Mouse (Mus musculus) 3T3-L1 (cell line): ENCODE measurements around the gene Olfml1.

Experiments
- DNase-seq: peaks from one replicate; pipeline ENCODE4 v3.0.0-alpha.2; 2015; ENCODE audit warnings: low read depth, low spot score

The Olfml1 gene

DNA sequence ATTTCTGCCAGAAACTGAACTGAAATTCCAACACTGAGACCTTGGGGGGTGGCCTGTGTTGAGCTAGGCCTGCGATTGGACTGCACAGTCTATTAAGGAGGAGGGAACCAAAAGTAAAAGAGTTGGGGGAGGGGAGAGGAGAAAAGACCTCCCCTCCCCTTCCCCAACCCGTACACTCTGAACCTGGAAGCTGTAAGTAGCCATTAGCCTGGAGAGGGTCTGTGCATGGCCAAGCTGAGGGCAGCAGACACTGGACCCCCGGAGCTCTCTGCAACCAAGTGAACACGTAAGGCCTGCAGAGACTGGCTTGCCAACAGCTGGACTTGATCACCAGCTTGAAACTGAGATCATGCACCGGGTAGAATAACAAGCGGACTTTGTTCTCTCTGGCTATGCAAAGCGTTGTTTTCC, at the start of gene Olfml1:
Gene Olfml1, plus strand, starts transcription at position 186 of the 411 bp plus-strand sequence.
- no peak for DNase-seq

DNA sequence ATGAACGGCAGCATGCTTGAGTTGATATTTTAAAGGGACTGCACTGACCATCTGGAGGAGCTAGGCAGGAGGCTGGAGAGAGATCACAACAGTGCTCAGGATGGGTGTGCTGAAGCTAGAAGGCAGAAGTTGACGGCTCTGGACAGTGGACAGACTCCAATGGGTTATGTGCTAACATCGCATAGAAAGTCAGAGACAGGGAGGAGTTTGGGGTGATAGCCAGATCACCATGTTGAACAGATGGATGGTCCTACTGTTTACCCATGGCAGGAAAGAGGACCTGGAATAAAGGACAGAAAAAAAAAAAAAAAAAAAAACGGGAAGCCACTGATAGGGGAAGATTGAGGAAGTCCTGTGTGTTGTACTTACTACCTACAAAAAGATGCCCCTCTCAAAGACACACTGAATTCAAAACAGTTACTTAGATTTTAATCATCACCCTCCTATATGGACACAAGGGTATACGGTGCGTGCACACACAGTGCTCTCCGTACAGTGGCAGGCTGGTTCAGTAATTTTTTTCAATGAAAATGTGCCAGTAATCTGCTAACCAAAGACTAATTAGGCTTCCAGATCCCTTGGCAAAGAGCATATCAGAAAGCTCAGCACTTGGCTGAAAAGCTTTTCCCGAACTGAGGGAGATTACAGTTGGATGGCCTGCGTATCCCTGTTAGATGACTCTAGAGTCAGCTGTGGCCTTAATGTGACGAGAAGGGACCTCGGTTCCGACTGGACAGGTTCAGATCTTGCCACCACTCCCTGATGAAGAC, 47.8 kb upstream of the Olfml1 start:
- no peak for DNase-seq

DNA sequence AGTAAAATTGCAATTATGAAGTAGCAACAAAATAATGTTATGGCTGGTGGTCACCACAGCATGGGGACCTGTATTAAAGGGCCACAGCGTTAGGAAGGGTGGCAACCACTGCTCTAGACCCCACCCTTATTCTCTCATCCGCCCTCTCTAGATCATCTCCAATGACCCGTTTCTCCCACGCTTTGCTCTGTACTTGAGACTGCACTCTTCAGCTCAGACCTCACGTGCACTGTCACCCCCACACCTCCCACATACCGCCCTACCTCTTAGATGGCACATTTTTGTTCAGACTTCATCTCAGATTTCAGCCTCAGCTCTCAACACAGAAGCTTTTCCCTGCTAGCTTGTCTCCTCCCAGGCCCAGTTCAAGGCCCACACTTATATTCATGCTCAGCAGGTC, 45.8 kb upstream of the Olfml1 start:
- no peak for DNase-seq

DNA sequence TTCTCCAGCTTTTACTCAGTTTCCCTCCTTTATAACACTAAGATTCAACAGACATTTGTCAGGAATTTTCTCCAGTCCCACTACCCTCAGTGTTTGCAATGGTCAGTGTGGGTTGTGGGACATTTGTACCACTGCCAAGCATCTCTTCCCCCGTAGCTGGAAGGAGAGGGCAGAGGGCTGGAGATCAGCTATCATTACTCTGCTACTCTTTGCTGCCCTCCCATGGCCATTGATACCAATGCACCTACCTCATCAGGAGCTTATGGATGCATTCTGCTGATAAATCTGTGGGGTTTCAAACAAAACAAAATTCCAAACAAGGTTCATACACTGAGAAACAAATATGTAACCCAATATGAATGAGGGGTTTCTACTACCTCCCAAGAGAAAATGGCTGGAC, 40.9 kb upstream of the Olfml1 start:
- peak; percentile 11 for DNase-seq

DNA sequence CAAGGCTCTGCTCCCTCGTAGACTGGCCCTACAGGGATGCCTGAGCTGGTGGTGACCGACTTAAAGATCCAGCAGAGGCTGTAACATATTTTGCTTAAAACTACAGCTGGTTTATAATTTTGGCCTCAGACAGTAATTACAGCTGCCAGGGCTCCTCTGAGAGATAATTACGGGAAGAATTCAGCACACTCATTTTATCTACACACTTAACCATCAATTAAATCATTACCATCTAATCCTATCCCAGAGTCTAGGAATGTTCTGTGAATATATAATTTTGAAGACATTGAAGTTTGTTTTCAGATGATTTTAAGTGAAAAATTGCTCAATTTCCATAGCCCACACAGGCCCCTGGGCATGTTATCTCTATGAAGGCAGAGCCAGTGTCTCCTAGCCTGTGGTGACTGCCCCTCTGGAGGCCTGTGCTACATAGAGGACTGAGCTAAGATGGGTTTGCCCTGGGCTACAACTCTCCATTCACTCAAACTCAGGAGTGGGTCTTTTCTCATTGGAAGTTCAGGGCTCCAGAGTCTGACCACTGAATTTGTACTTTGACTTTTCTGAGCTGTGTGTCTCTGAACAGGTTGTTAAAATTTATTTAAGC, 39.0 kb upstream of the Olfml1 start:
- no peak for DNase-seq

DNA sequence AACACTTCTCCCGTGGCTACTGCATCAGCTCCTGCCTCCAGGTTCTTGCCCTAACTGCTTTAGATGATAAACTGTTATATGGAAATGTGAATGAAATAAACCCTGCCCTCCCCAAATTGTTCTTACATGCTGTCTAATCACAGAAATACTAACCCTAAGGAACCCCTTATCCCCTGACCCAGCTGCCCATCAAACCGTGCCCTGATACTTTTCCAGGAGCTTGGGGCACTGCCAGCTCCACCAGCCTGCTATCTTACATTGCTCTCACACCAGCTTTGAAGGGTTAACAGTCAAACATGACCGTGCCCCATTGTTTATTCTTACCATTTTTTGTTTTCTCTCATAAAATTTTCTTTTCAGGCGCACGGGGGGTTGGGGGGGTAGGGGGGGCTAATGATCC, 37.9 kb upstream of the Olfml1 start:
- DNase-seq = no peak

DNA sequence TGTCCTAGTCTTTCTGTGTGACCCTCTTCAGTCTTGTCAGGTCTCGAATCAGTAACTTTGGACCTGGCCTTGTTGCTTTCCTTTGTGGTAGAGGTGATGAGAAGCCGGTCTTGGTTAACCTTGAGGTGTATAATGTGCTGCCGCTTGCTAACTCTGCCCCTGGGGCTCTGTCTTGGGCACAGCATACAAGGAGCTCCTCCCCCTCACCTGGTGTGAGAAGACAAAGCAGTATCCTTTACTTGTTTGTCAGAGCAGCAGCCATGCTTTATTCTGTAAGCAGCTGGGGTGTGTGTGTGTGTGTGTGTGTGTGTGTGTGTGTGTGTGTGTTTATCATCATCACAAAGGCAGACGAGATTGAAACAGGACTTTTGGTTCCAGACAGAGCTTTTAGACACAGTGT, 31.9 kb upstream of the Olfml1 start:
- no peak for DNase-seq

DNA sequence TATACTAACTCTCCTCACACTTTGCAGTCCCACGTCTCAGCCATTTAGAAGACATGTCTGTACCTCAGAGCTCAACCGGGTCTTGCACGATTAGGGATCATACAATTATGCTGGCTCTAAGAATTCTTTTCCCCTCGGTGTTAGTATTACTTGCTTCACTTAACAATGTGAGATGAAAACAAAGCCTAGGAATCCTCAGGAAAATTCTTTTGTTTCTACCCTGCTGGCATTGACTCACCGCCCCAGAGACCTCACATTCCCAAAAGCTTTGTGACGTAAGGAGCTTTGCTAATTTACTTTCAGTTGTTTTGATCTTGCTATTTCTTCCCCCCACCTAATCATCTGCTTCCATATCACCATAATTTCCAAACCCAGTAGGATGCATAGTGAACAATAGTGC, 30.7 kb upstream of the Olfml1 start:
- DNase-seq = no peak

DNA sequence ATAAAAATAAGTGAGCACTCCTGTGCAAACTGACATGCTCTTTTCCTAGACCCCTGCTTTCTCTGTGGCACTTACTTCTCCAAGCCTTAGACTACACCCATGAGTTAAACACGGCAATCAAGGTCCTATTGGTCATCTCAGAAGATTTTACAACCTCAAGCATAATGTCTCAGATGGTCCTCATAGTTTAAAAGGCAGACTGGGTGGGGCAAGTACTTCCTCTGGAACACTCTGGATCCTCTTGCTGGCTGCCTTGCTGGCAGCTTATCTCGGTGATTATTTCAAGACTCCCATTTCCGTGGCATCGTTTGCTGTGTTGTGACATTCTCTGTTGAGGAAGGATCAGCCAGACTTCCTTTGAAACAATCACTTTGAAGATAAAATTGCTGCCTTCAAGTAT, 27.2 kb upstream of the Olfml1 start:
- DNase-seq = no peak

DNA sequence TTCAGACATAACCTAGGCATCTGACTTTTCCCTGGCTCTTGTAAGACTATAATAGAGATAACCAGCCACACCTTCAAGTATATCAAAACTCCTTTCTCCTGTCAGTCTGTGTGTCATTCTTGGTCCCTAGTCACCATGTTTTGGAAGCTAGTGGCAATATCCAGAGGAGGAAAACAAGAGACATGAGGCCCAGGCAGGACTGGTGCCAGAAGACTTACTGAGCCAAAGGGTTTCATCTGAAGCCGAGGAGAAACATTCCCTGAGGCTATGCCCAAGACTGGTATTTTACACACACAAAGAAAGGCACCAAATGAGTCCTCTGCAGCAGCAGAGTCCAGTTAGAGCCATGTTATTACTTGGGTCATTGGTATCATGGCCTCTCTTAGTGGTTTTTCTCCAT, 22.2 kb upstream of the Olfml1 start:
- no peak for DNase-seq

DNA sequence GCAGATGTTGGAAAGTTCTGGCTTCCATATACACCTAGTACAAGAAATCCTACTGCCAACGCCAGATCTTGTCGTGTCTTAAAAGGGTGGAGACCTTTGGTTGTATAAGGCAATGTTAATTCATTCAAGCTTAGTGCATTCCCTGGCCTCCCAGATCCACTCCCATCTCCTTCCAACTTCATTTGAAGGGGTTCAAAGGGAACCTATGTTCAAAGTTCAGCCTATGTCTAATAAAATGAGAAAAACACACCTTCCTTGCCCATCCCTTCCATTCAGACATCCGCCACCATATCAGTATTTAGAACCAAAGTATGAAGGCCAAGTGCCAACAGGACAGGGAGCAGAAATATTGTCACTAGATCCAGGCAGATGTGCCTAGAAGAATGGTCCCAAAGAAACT, 19.4 kb upstream of the Olfml1 start:
- no peak for DNase-seq

DNA sequence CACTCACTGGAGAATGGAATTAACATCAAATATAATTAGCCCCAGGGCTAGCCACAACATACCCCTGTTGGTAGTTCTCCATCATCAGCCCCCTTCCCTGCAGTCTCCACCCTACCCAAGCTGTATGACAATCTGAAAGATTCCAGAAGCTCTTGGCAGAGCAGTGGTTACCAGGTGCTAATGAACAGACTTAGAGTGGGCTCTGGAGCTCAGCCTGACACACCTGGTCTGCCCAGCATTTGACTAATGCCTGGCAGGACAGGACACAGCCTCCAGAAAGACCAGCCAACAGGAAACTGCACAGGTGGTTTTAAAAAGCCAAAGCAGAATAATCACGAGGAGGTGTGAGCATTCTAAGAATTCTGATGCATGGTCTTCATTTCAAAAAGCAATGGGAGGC, 13.8 kb upstream of the Olfml1 start:
- no peak for DNase-seq

DNA sequence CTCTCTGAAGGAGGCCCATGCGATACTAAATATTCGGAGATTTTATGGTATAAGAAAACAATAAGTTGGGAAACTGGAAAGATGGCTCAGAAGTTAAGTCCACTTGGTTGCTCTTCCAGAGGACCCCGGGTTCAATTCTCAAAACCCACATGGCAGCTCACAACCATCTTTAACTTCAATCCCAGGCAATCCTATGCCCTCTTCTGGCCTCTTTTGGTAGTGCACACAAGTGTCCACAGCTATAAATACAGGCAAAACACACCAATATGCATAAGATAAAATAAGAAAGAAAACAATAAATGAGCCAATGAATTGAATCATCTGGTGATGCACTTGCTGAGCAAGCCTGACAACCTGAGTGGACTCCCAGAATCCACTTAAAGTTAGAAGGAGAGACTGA, 11.3 kb upstream of the Olfml1 start:
- DNase-seq = peak; percentile 4

DNA sequence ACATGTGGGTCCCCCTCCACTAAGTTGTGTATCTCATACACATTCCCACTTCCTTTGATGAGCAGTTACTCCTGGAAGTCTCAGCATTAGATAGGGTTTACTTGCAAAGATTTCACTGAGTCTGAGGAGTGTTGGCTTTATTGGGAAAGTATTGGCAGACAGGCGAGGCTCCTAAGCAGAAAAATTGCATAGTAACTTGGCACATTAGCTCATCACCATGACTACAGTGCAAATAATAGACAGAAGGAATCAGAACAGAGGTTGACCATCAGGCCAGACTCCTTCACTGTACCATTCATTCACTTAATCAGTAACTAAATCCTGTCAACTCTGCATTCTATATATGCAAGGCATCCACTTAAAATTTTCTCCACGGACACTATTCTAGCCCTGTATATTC, 6.6 kb upstream of the Olfml1 start:
- no peak for DNase-seq

DNA sequence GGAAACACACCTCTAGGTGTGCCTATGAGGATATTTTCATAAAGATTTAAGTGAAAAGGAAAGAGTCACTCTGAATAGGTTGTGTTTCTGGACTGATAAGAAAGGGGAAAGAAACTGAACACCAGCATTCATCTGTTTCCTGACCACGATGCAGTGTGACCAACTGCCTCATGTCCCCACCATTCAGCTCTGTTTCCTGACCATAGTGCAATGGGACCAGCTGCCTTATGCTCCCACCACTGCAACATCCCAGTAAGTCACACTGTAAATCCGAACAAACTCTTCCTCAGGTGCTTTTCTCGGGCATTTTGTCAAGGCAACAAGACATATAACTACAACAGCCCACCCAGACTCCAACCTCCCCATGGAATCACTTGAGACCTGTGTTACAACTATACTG, 5.7 kb upstream of the Olfml1 start:
- no peak for DNase-seq

DNA sequence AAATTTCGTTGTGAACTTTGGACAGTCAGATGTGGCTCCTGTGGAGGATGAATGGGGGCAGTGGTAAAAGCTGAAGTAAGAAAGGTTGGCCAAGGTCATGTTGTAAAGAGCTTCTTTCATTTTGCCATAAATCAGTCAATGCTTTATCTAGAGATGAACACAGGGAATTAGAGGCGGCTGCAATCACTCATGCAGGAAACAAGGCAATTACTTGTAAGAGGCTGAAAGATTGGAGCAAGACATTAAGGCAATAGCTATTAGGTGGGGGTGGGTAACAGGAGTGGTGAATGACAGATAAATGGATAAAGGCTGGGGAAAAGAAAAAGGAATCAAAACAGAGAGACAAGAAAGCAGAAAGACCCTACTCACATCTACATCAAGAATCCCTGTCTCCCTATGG, 3.5 kb upstream of the Olfml1 start:
- no peak for DNase-seq

DNA sequence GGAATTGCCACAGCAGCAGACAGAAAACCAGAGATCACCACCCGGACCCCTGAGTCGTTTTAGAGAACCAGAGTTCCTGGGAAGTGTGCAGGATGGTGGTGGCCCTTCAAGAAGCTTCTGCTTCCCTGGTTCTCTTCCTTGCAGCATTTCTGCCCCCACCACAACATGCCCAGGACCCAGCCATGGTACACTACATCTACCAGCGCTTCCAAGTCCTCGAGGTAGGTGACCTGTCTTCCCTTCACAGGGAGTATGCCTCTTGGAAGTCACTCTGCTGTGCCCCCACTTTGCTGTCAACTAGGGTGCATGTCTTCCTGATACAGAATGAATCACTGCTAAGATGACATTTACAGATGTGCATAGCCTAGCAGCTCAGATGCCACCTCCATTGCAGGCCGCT, 428 bp downstream of the Olfml1 start:
- DNase-seq = no peak

DNA sequence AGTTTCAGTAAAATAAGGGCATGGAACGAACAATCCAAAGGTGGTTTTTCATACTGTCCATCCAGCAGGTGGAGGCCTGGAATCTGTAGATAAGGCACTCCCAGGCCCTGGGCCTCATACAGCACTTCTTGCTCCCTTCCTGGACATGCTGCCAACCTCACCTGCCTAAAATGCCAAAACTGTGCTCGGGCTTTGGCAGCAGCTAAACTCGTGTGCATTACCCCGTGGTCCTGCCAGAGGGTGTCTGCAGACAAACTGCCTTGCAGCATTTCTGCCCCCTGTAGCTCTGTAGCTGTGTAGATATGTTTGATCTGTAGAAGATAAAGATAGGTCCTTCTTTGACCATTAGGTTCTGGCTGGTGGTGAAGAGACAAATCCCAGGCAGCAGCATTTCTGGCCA, 1.7 kb downstream of the Olfml1 start:
- no peak for DNase-seq

DNA sequence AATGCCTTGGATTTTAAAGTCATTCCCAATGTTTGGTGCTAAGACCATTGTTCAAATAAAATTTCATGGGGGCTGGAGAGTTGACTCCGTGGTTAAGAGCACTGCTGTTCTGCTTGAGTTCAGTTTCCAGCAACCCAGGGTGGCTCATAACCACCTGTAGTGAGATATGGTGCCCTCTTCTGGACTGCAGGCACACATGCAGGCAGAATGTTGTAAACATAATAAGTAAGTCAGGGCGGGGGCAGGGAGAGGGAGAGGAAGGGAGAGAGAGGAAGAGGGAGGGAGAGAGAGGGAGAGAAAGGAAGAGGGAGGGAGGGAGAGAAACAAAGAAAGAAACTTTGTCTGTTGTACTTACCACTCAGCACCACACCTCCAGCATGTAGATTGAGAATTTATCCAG, 6.6 kb downstream of the Olfml1 start:
- DNase-seq = no peak

DNA sequence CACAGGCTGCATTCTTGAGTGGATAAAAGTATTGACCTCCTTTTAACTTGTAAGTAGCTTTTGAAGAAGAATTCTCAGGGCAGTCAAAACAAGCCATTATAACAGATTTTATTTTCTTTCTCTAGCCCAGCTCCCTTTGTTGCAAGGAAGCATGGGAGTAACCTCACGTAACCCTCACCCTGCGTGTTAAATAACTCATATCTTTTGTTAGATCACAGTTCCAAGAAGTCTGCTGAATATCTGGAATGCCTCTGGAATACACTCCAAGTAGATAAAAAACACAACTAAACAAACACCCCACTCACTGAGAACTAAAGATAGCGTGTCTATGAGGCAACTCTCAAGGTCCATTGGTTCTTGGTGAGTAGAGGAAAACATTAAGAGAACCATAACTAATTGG, 7.0 kb downstream of the Olfml1 start:
- no peak for DNase-seq

DNA sequence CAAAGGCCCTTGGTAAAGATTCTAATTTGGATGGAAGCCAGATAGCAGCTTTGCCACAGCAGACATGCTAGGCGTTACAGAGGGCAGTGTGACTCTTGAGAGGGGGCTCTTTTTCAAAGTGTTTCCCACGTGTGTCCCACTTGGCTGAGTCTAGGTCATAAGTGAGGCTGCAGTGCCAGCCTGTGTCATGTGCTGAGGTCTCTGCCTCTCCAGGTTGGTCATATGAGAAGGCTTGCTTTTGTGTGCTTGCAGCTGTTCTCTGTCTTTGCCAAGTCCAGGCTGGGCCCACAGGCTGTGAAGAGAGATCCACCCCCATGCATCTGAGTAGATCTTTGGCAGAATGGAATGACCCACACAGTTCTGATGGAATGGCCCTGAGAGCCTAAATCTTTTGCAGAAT, 25.4 kb downstream of the Olfml1 start:
- no peak for DNase-seq

DNA sequence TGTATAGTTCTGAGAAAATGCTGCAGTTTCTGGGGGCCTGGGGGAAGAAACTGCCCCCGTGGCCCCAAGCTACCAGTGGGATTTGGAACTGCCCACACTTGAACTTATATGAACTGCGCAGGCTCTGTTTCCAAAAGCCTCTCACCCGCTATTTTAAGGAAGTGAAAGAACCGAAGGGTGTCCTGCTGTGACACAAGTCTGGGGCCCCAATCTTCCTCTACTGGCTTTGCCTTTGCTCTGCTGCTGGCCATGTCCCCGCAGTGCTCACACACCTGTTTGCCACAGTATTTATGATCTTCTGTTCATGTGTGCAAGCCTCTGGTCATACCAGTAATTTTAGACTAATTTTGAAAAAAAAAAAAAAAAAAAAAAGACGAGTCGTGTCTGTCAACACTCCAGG, 26.7 kb downstream of the Olfml1 start:
- DNase-seq = no peak

DNA sequence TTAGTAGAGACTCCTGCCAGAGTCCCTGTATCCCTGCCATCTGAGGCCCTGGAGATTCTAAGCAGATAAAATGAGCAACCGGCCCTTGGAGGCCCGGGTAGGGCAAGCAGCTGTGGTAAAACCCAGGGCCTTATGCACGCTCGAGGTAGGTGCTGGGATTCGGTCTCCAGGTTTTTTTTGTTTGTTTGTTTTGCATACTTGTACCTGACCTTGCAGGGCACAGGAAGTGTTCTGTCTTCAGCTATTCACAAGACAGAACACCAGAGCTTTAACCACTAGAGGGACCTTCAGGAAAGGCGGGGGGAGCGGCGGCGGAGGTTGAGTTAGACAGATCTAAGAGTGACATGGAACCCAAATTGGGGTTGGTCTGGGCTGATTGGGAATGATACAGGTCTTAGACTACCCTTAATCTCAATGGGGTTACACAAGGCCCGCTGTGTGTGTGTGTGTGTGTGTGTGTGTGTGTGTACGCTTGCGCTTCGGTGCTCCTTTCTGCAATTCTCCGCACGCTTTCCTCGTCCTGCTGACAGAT, 27.1 kb downstream of the Olfml1 start:
- no peak for DNase-seq
